Mouse (Mus musculus) stomach, postnatal 0 days (tissue): ENCODE measurements around the gene Rspo3.

ENCODE experiments used
- CTCF ChIP-seq: IDR thresholded peaks from 2 replicates; pipeline ENCODE4 v1.5.1; 2016; ENCODE audit warnings: antibody characterized with exemption, low read depth, mild to moderate bottlenecking, moderate library complexity
- EP300 ChIP-seq: optimal IDR thresholded peaks from 2 replicates; pipeline ENCODE3; 2016; ENCODE audit warnings: antibody characterized with exemption

DNA sequence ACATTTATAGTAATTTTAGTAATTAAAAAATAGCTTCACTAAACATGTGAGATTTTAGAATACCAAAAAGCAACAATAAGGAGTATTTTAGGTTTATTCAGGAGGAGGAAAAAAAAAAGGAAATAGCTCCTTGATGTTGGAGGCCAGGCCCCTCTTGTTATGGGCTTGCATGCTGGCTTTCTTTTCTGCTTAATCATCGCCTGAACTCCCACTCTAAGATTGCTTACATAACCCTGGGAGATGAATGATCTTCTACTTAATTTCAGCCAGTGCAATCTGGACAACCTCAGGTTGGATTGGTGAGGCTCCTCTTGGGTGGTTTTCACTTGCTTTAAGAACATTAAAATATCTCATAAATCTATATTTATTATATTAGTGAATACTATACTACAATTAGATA lies 54.7 kb downstream of the Rspo3 start:
- no peak for TF ChIP-seq EP300
- no peak for TF ChIP-seq CTCF
